Mouse (Mus musculus) liver, adult (tissue): ENCODE results near the gene Synpo2l.

Experiments used
- GATA4 ChIP-seq: IDR thresholded peaks from 2 replicates; pipeline ENCODE4 v1.6.1; 2014; ENCODE audit warnings: mild to moderate bottlenecking, low read length; ENCODE audit not compliant: insufficient replicate concordance

The Synpo2l gene

GRCm38 (mm10) chr14:20668154-20668810, at the start of gene Synpo2l:
TSS of gene Synpo2l (minus strand) at chr14:20668354.
- TF ChIP-seq GATA4 = no peak

- TF ChIP-seq GATA4 = no peak
These were observed 45.7 kb upstream of the Synpo2l start for GRCm38 (mm10) chr14:20713832-20714231.

- TF ChIP-seq GATA4 = no peak
These were observed 40.1 kb upstream of the Synpo2l start for GRCm38 (mm10) chr14:20708239-20708638.

GRCm38 (mm10) chr14:20707201-20708190, 39.3 kb upstream of the Synpo2l start, which contains the start of gene Zswim8:
TSS of gene Zswim8 (plus strand) at chr14:20707552.
- peak; percentile 13; the same call in 1 of the 2 replicates for TF ChIP-seq GATA4

GRCm38 (mm10) chr14:20702741-20703381, 34.7 kb upstream of the Synpo2l start, which contains the start of gene Chchd1:
TSS of gene Chchd1 (plus strand) at chr14:20703006.
- no peak for TF ChIP-seq GATA4

- no peak for TF ChIP-seq GATA4
These were observed 34.1 kb upstream of the Synpo2l start for GRCm38 (mm10) chr14:20702096-20702740.

GRCm38 (mm10) chr14:20701554-20701953, 33.4 kb upstream of the Synpo2l start:
- no peak for TF ChIP-seq GATA4

GRCm38 (mm10) chr14:20700362-20700761, 32.2 kb upstream of the Synpo2l start:
- no peak for TF ChIP-seq GATA4

- no peak for TF ChIP-seq GATA4
These were observed 30.4 kb upstream of the Synpo2l start for GRCm38 (mm10) chr14:20698515-20698914.

- no peak for TF ChIP-seq GATA4
These were observed 28.8 kb upstream of the Synpo2l start for GRCm38 (mm10) chr14:20696986-20697385.

GRCm38 (mm10) chr14:20695761-20696520, 27.8 kb upstream of the Synpo2l start:
- TF ChIP-seq GATA4 = no peak

- no peak for TF ChIP-seq GATA4
These were observed 27.0 kb upstream of the Synpo2l start, which contains the start of gene Fut11 for GRCm38 (mm10) chr14:20694884-20695760. TSS of gene Fut11 (plus strand) at chr14:20694968.

- TF ChIP-seq GATA4 = no peak
These were observed 26.2 kb upstream of the Synpo2l start for GRCm38 (mm10) chr14:20694185-20694883.

- TF ChIP-seq GATA4 = peak; percentile 74; the same call in 1 of the 2 replicates
These were observed 25.5 kb upstream of the Synpo2l start for GRCm38 (mm10) chr14:20693589-20694101.
